Mouse (Mus musculus) cerebellum, adult 2 months (tissue): ENCODE data around the gene Gab2.

Source experiments
- CTCF ChIP-seq: fragments of 200-500 bp; IDR thresholded peaks from 2 replicates; pipeline ENCODE4 v1.5.1; 2011; ENCODE audit warnings: low read depth, mild to moderate bottlenecking, control low read depth, low read length, moderate library complexity, borderline replicate concordance; ENCODE audit not compliant: insufficient read depth
- POLR2A ChIP-seq: fragments of 200-500 bp; IDR thresholded peaks from 2 replicates; pipeline ENCODE4 v1.6.1; 2011; ENCODE audit warnings: low read length, control low read depth, borderline replicate concordance; ENCODE audit not compliant: insufficient read depth

DNA sequence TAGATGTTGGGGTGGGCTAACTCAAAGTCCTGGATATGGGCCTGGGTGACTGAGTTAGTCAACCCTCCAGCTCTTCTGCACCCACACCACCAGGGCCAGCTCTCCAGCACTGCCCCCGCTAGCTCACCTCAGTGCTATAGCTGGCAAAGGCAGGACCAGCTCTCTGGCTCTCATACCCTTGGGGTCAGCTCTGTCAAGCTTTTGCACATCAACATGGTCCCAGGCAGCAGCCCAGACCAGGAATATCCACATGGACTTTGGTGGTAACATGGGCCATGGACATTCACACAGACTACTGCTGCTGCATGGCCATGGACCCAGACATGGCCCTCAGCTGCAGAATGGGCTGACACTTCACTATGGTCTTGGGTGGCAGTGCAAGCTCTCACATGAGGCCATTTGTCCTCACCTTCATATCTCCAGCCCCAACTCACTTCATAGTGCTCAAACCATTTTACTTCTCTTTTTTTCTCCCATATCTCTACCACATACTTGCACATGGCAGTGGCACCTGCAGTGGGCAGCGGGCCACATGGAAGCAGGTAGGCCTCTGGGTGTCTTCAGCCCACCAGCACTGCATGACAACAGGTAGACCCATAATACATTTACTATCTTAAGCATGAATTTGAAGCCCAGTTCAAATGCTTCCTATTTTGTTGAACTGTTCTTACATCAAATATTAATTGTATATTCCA lies 106.1 kb downstream of the Gab2 start:
- TF ChIP-seq CTCF = no peak
- TF ChIP-seq POLR2A = no peak
